Mouse (Mus musculus) liver, postnatal 0 days (tissue): ENCODE results near the gene Cox19. TPM values are rescaled to one million over a fixed set of nuclear protein-coding genes. Genes with fewer than 3 reads are reported as not detected.

Source experiments
- ATAC-seq: fragments of 200-750 bp; cut with Nextera tagmentation; 2 replicates; pipeline ENCODE4 v1.8.0; 2017; ENCODE audit warnings: mild to moderate bottlenecking, moderate library complexity
- DNase-seq: peaks from one replicate; pipeline ENCODE4 v3.0.0-alpha.2; 2016
- H3K27ac ChIP-seq: fragments of 300-500 bp; sonication (generic); 2 replicates; pipeline ENCODE4 v1.5.1; 2014; ENCODE audit warnings: antibody characterized with exemption, moderate library complexity, mild to moderate bottlenecking, low read depth
- H3K27me3 ChIP-seq: fragments of 300-500 bp; sonication (generic); 2 replicates; pipeline ENCODE4 v1.6.1; 2014; ENCODE audit warnings: low read length, control low read depth, mixed read lengths; ENCODE audit not compliant: insufficient read depth
- H3K36me3 ChIP-seq: fragments of 300-500 bp; sonication (generic); replicated peaks from 2 replicates; pipeline ENCODE4 v1.6.1; 2014; ENCODE audit warnings: mild to moderate bottlenecking, control low read depth, low read length, moderate library complexity, mixed read lengths; ENCODE audit not compliant: insufficient read depth
- H3K4me1 ChIP-seq: fragments of 300-500 bp; sonication (generic); 2 replicates; pipeline ENCODE4 v1.6.1; 2014; ENCODE audit warnings: antibody characterized with exemption, mild to moderate bottlenecking, control low read depth; ENCODE audit not compliant: insufficient read depth
- H3K4me2 ChIP-seq: fragments of 300-500 bp; sonication (generic); 2 replicates; pipeline ENCODE4 v1.6.1; 2014; ENCODE audit warnings: low read depth, mild to moderate bottlenecking, low read length, moderate library complexity, mixed read lengths
- H3K4me3 ChIP-seq: fragments of 300-500 bp; sonication (generic); 2 replicates; pipeline ENCODE4 v1.5.1; 2014; ENCODE audit warnings: low read depth, low read length
- H3K9ac ChIP-seq: fragments of 300-500 bp; sonication (generic); replicated peaks from 2 replicates; pipeline ENCODE4 v1.6.1; 2014; ENCODE audit warnings: mild to moderate bottlenecking, moderate library complexity
- H3K9me3 ChIP-seq: fragments of 300-500 bp; sonication (generic); 2 replicates; pipeline ENCODE4 v1.6.1; 2016; ENCODE audit warnings: mild to moderate bottlenecking, control low read depth, low read length, mixed read lengths
- CTCF ChIP-seq: sonication (generic); IDR thresholded peaks from 2 replicates; pipeline ENCODE4 v1.5.1; 2016; ENCODE audit warnings: antibody characterized with exemption, low read depth
- EP300 ChIP-seq: IDR thresholded peaks from 2 replicates; pipeline ENCODE4 v1.6.1; 2016; ENCODE audit warnings: antibody characterized with exemption, low read depth, mild to moderate bottlenecking
- WGBS: fragments of 180-500 bp; shearing (Covaris S2); extraction: QIAGEN DNeasy Blood & Tissue Kit; methylation state at CpG from one replicate; pipeline ENCODE4 v1.1.7; 2014; ENCODE audit not compliant: insufficient replicate concordance; 5-methylcytosine and 5-hydroxymethylcytosine counted together
- polyA plus RNA-seq: library from polyadenylated mRNA; unstranded; fragments of >200 nt; fragmentation: Nextera tagmentation; extraction: Ambion mirVana; gene quantifications from 2 replicates; pipeline ENCODE4 v1.2.1, GENCODE M21; 2015

Gene Cox19
- polyA plus RNA-seq, 1 experiment from 2014 or later = 37.1 TPM

DNA sequence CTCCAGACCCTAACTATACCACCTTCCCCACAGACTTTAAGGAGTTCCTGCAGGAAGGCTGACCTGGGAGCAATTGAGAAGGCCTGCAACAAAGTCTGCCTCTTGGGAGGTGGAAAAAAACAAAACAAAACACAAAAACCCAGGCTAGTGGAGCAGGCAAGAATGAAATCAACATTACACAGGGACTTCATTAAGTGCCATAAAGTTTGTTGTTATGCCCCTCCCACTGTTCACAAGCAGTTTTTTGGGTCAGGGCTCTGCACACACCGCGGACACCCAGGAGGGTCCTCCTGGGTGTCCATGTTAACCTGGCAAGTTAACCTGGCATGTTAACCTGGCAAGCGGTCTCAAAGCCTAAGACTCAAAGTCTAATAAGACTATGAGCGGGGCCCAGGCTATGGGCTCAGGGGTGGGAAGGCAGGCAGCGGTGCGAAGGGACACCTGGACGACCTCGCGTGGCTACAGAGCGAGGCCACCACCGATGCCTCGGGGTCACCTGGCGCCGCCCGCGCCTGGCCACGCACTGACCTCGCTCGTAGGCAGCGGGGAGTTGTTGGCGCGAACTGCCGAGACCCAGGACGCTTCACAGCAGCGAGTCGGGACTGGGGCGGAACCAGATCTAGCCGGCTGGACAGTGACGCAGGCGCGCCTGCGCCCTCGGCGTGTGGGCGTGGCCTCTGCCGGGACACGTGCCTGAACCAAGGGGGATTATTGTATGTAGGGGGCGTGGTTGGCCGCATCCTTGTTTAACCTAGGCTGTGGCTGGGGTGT is 20.6 kb upstream of the Cox19 start:
- no peaks in the 10 kb centered on the region for H3K36me3 ChIP-seq
- peak overlapping the region; percentile 84 for H3K4me2 ChIP-seq
- DNase-seq (peak; percentile 96), ATAC-seq (peak; percentile 89)
- H3K9ac ChIP-seq = peak overlapping the region; percentile 93
- peak overlapping the region; percentile 96 for H3K27ac ChIP-seq
- WGBS = 1% methylated on average over 39 of the region's 39 CpGs
- peak overlapping the region; percentile 64 for H3K4me3 ChIP-seq
- H3K9me3 ChIP-seq = no peaks in the 10 kb centered on the region
- peaks cover 71% of the 10 kb centered on the region for H3K4me1 ChIP-seq
- no peaks in the 10 kb centered on the region for H3K27me3 ChIP-seq
- TF ChIP-seq EP300 (peak; percentile 56; the same call in 1 of the 2 replicates), CTCF (peak; percentile 32)

DNA sequence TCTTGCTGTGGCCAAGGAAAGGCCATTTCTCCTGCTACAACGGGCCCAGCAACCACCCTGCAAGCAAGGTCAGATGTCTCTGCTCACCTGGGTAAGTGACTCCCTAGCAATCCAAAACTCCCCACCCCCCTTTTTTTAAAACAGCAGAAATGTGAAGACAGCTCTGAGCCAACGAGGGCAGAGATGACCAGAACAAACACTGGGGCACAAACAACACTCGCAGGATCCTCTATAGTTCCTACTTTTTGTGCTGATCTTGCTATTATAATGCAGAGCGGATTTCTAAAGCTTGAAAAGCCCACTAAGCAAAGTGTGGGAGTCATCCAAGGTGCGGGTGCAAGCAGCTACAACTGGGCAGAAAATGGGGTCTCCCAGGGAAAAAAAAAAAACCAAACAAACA is 19.9 kb upstream of the Cox19 start:
- no peak for TF ChIP-seq CTCF
- no peak for TF ChIP-seq EP300
- Histone ChIP-seq H3K4me3 (peak overlapping the region; percentile 64), H3K27me3 (no peaks in the 10 kb centered on the region), H3K9me3 (no peaks in the 10 kb centered on the region), H3K27ac (peak overlapping the region; percentile 96), H3K4me1 (peaks cover 73% of the 10 kb centered on the region), H3K36me3 (no peaks in the 10 kb centered on the region), H3K4me2 (peak overlapping the region; percentile 84), H3K9ac (peak overlapping the region; percentile 93)
- DNase-seq = no peak
- ATAC-seq = no peak
- WGBS = 50% methylated on average over 5 of the region's 5 CpGs

DNA sequence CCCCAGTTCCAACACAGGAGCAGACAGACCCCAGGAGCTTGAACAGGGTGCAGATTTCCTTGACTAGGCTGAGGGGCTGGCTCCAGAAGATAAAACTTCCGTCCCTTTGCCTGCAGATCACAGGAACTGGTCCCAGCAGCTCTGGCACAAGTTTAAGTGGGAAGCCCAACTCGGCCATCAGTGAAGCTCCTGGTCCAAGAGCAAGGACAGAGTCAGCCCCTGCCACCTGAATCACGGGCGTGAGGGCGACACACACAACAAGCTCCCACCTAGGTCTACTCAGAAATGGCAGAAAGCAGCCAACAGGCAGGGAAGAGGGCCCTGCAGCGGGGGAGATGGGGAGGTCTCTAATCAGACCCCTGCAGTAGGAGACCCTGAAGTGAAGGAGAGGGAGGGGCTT is 19.1 kb upstream of the Cox19 start:
- 74% methylated on average over 6 of the region's 6 CpGs for WGBS

DNA sequence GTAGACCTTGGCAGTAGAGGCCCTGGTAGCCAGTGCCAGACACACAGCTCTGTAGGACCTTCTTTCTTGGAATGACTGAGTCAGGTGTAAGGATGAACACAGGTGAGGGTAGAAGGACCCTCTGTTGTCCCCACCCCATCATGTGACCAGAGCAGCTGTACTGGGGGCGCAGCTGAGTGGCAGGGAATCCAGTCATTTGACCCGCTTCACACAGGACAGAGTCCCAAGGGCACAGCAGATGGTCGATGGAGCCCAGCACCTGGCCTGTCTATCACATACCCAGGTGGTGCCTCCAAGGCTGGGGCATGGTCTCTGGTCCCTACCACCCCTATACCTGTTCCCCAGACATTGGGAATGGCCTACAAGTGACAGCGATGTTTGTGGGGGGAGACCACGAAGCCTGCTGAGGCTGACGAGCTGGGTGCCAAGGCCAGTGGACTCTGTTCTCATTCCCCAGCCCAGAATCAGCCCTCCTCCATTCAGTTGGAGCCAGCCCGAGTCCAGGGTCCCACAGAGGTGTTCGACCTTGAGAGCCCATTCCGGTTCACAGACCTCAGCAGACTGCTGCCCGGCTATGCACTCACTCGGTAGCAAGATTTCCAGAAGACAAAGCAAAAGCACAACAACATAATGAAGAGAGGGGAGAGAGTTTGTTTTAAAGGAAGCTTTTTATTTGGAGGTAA is 17.6 kb upstream of the Cox19 start:
- Histone ChIP-seq H3K9me3 (no peaks in the 10 kb centered on the region), H3K4me1 (peaks cover 83% of the 10 kb centered on the region), H3K36me3 (no peaks in the 10 kb centered on the region), H3K4me2 (peak overlapping the region; percentile 15; the same call in 1 of the 2 replicates), H3K4me3 (no peak overlapping the region), H3K27ac (peak overlapping the region; percentile 96), H3K9ac (peak overlapping the region; percentile 3; the same call in 1 of the 2 replicates), H3K27me3 (no peaks in the 10 kb centered on the region)
- ATAC-seq (peak; percentile 11; the same call in 1 of the 2 replicates), DNase-seq (peak; percentile 44)
- no peak for TF ChIP-seq CTCF
- TF ChIP-seq EP300 = no peak
- WGBS = 70% methylated on average over 11 of the region's 11 CpGs

More for the DNA sequence above, 19.1 kb upstream of the Cox19 start:
- Histone ChIP-seq H3K4me2 (peak overlapping the region; percentile 84), H3K9me3 (no peaks in the 10 kb centered on the region), H3K36me3 (no peaks in the 10 kb centered on the region), H3K4me3 (peak overlapping the region; percentile 64; the same call in 1 of the 2 replicates), H3K27me3 (no peaks in the 10 kb centered on the region), H3K27ac (peak overlapping the region; percentile 96), H3K4me1 (peaks cover 77% of the 10 kb centered on the region), H3K9ac (peak overlapping the region; percentile 93)
- DNase-seq = no peak
- TF ChIP-seq EP300 (no peak), CTCF (no peak)
- ATAC-seq = no peak

DNA sequence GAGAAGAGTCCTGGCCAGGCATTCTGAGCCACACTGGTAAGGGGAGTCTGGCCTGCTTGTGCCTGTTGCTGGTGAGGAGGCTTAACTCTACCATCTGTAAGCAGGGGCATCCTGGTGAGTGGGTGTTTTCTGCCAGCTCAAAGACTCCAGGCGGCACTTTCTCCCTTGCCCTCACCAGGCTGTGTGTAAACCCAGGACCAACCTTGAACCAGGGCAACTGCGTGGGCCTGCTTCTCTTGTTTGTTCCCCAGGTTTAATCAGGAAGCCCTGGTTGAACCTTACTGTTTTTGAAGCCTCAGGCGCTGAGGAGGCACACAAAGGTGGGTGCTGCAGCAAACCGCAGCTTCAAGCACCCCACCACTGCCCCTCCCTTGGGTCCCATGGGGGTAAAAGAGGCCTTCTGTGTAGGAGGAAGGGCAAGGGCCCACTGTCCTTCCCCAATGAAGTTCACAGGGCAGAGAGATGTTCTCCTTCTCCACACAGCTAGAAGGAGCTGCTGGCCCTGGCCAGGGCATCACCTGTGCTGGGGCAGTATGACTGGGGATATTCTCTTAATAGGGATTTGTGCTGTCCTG is 16.8 kb upstream of the Cox19 start:
- TF ChIP-seq CTCF = no peak
- no peak for TF ChIP-seq EP300
- Histone ChIP-seq H3K4me2 (peak overlapping the region; percentile 15; the same call in 1 of the 2 replicates), H3K9ac (peak overlapping the region; percentile 3; the same call in 1 of the 2 replicates), H3K36me3 (no peaks in the 10 kb centered on the region), H3K27me3 (no peaks in the 10 kb centered on the region), H3K9me3 (no peaks in the 10 kb centered on the region), H3K4me1 (peaks cover 77% of the 10 kb centered on the region), H3K4me3 (no peak overlapping the region), H3K27ac (peak overlapping the region; percentile 96)
- 66% methylated on average over 4 of the region's 4 CpGs for WGBS
- ATAC-seq (no peak), DNase-seq (no peak)

DNA sequence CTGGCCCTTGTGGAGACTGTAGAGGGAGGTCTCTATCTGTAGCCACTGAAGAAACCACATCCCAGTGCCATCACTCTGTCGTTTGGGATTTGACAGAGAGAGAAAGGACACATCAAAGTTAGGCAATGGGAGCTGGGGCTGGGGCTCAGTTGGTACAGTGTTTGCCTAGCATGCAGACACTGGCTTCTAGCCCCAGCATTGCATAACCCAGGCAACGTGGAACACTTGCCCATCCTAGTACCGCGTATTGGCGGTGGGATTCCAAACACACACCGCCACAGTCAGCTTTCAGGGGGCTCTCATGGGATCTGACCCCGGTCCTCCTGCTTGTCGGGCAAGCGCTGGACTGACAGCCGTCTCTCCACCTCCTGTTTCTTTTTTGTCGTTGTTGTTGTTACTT is 15.3 kb upstream of the Cox19 start:
- DNase-seq = peak; percentile 56
- H3K4me2 ChIP-seq = no peak overlapping the region
- H3K27me3 ChIP-seq = no peaks in the 10 kb centered on the region
- WGBS = 73% methylated on average over 11 of the region's 11 CpGs
- no peaks in the 10 kb centered on the region for H3K36me3 ChIP-seq
- no peak overlapping the region for H3K4me3 ChIP-seq
- ATAC-seq = peak; percentile 16; the same call in 1 of the 2 replicates
- TF ChIP-seq EP300 (no peak), CTCF (no peak)
- H3K9me3 ChIP-seq = no peaks in the 10 kb centered on the region
- 0 out of 2 replicates have a peak overlapping the region, but pooled peaks have one; percentile 16 for H3K9ac ChIP-seq
- H3K27ac ChIP-seq = peak overlapping the region; percentile 67
- peaks cover 69% of the 10 kb centered on the region for H3K4me1 ChIP-seq
